Mouse (Mus musculus) olfactory bulb, adult 2 months (tissue): ENCODE measurements around the gene Msx3. TPM values are rescaled to one million over a fixed set of nuclear protein-coding genes. Genes with fewer than 3 reads are reported as not detected.

Source experiments
- H3K27ac ChIP-seq: fragments of 200-500 bp; 2 replicates; pipeline ENCODE4 v1.5.1; 2012; ENCODE audit warnings: low read depth, low read length; ENCODE audit not compliant: insufficient read depth
- H3K4me1 ChIP-seq: fragments of 200-500 bp; 2 replicates; pipeline ENCODE4 v1.6.1; 2012; ENCODE audit warnings: low read length; ENCODE audit not compliant: control insufficient read depth, insufficient read depth
- H3K4me3 ChIP-seq: fragments of 200-500 bp; 2 replicates; pipeline ENCODE4 v1.5.1; 2012; ENCODE audit warnings: mild to moderate bottlenecking, low read depth, low read length, moderate library complexity; ENCODE audit not compliant: insufficient read depth
- CTCF ChIP-seq: fragments of 200-500 bp; IDR thresholded peaks from 2 replicates; pipeline ENCODE4 v1.5.1; 2012; ENCODE audit warnings: low read depth, mild to moderate bottlenecking, low read length, moderate library complexity; ENCODE audit not compliant: insufficient read depth
- POLR2A ChIP-seq: fragments of 200-500 bp; IDR thresholded peaks from 2 replicates; pipeline ENCODE4 v1.6.1; 2012; ENCODE audit warnings: mild to moderate bottlenecking, low read depth, low read length, moderate library complexity; ENCODE audit not compliant: insufficient read depth
- WGBS: fragments of 180-500 bp; shearing (Covaris S2); methylation state at CpG from one replicate; pipeline ENCODE4 v1.1.7; 2018; 5-methylcytosine and 5-hydroxymethylcytosine counted together
- polyA plus RNA-seq: library from polyadenylated mRNA; stranded (reverse); fragments of >200 nt; gene quantifications from 2 replicates; pipeline ENCODE4 v1.2.4, GENCODE M21; 2012; ENCODE audit warnings: low replicate concordance; ENCODE audit not compliant: missing spikeins, insufficient read depth, insufficient read length

Gene Msx3
- polyA plus RNA-seq, 1 experiment, result not detected

- no peak for TF ChIP-seq POLR2A
- TF ChIP-seq CTCF, result no peak
- H3K4me1 ChIP-seq, result no peaks in the 10 kb centered on the region
- H3K4me3 ChIP-seq, result no peak overlapping the region
- 64% methylated on average over 12 of the region's 12 CpGs for WGBS
- no peak overlapping the region for H3K27ac ChIP-seq
These were observed 47.7 kb downstream of the Msx3 start for GRCm38 (mm10) chr7:140001086-140001740.

DNA sequence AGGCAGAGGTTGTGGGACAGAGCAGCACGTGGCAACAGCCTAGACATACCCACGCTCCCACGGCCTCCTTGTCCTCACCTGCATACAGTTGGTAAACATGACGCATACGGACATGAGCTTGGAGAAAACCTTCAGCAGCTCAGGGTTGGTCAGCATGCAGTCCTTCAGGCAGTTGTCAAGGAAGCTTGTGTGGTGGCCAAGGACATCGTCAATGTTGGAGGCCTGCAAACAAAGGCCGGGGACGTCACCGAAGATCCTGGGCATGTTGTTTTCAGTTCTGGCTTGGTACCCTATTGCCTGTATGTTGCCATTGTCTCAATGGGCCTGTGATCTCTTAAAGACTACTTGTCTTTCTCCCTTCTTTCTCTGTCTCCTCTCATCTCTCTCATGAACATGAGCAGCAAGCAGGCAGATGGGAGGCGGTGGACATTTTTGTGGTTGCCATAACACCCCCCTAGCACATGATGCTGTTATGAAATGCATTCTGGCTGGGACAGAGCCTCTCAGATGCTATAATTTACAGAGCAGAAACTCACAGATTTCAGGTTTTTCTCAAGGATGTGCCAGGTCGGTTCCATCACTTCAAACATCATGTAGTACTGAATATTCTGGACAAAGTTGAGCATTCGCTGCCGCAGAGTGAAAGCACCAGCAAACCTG is 50.1 kb downstream of the Msx3 start:
- Histone ChIP-seq H3K4me1 (no peaks in the 10 kb centered on the region), H3K4me3 (no peak overlapping the region), H3K27ac (no peak overlapping the region)
- WGBS, result 92% methylated on average over 13 of the region's 13 CpGs
- no peak for TF ChIP-seq POLR2A
- TF ChIP-seq CTCF, result no peak

Other genes starting within 250 kb of the Msx3 start
- not detected in 2 replicates for gene Adgra1, start 214.9 kb downstream of the Msx3 start, polyA plus RNA-seq
- not detected in 2 replicates for gene Kndc1, start 154.4 kb downstream of the Msx3 start, polyA plus RNA-seq
- gene Utf1, start 105.3 kb downstream of the Msx3 start, polyA plus RNA-seq, result not detected in 2 replicates
- gene 6430531B16Rik, start 70.3 kb downstream of the Msx3 start, polyA plus RNA-seq, result not detected in 2 replicates
- gene Adam8, start 56.5 kb downstream of the Msx3 start, polyA plus RNA-seq, result not detected in 2 replicates
- not detected in 2 replicates for gene Zfp511, start 12.7 kb downstream of the Msx3 start, polyA plus RNA-seq
- not detected in 2 replicates for gene Tubgcp2, start 12.4 kb downstream of the Msx3 start, polyA plus RNA-seq
- gene Caly, start 33.5 kb upstream of the Msx3 start, polyA plus RNA-seq, result not detected in 2 replicates
- gene Prap1, start 44.3 kb upstream of the Msx3 start, polyA plus RNA-seq, result not detected in 2 replicates
- not detected in 2 replicates for gene Fuom, start 53.4 kb upstream of the Msx3 start, polyA plus RNA-seq
- gene Paox, start 66.7 kb upstream of the Msx3 start, polyA plus RNA-seq, result not detected in 2 replicates
- not detected in 2 replicates for gene Echs1, start 67.4 kb upstream of the Msx3 start, polyA plus RNA-seq
- not detected in 2 replicates for gene Mtg1, start 88.5 kb upstream of the Msx3 start, polyA plus RNA-seq
- gene Sprn, start 105.8 kb upstream of the Msx3 start, polyA plus RNA-seq, result not detected in 2 replicates
- gene Olfr522, start 115.7 kb upstream of the Msx3 start, polyA plus RNA-seq, result not detected in 2 replicates
- not detected in 2 replicates for gene Olfr523, start 124.1 kb upstream of the Msx3 start, polyA plus RNA-seq
- not detected in 2 replicates for gene Olfr524, start 156.9 kb upstream of the Msx3 start, polyA plus RNA-seq
- not detected in 2 replicates for gene Cd163l1, start 169.2 kb upstream of the Msx3 start, polyA plus RNA-seq
- not detected in 2 replicates for gene 5830411N06Rik, start 198.2 kb upstream of the Msx3 start, polyA plus RNA-seq